Mouse (Mus musculus): ENCODE data around the gene Man1b1. TPM values are rescaled to one million over a fixed set of nuclear protein-coding genes. Genes with fewer than 3 reads are reported as not detected.
A peak's percentile ranks its signal among the peaks of the same experiment; 100 is the strongest.

The Man1b1 gene
- polyA plus RNA-seq, 1 experiment from 2014 or later: 69.5 TPM

- H3K9ac ChIP-seq (ENCODE audit: low read length): no peak overlapping the region
- H3K4me2 ChIP-seq (ENCODE audit: low read length): no peak overlapping the region
- ATAC-seq (no peak), DNase-seq (ENCODE audit: low spot score) (no peak)
- no peak overlapping the region for H3K27ac ChIP-seq (ENCODE audit: low read depth, low read length)
- WGBS: 95% methylated on average over 3 of the region's 3 CpGs
- H3K27me3 ChIP-seq (replicated peaks; ENCODE audit: control insufficient read depth, insufficient read depth, low read length): no peaks in the 10 kb centered on the region
- H3K36me3 ChIP-seq (ENCODE audit: control insufficient read depth, insufficient read depth, low read length): peaks cover 80% of the 10 kb centered on the region
- peaks cover 2% of the 10 kb centered on the region for H3K4me1 ChIP-seq (ENCODE audit: control insufficient read depth, insufficient read depth, low read length)
- H3K4me3 ChIP-seq (ENCODE audit: low read depth, low read length): no peak overlapping the region
- no peaks in the 10 kb centered on the region for H3K9me3 ChIP-seq (replicated peaks; ENCODE audit: control insufficient read depth, low read length)
Measured at GRCm38 (mm10) chr2:25350701-25351100, 18.6 kb downstream of the Man1b1 start.

- Histone ChIP-seq H3K4me3 (ENCODE audit: low read depth, low read length) (no peak overlapping the region), H3K36me3 (ENCODE audit: control insufficient read depth, insufficient read depth, low read length) (peaks cover 45% of the 10 kb centered on the region), H3K4me2 (ENCODE audit: low read length) (no peak overlapping the region), H3K9me3 (replicated peaks; ENCODE audit: control insufficient read depth, low read length) (no peaks in the 10 kb centered on the region), H3K9ac (ENCODE audit: low read length) (no peak overlapping the region), H3K27ac (ENCODE audit: low read depth, low read length) (no peak overlapping the region), H3K4me1 (ENCODE audit: control insufficient read depth, insufficient read depth, low read length) (peaks cover 9% of the 10 kb centered on the region), H3K27me3 (replicated peaks; ENCODE audit: control insufficient read depth, insufficient read depth, low read length) (no peaks in the 10 kb centered on the region)
- DNase-seq (ENCODE audit: low spot score) (no peak), ATAC-seq (no peak)
- WGBS: 91% methylated on average over 6 of the region's 6 CpGs
Measured at GRCm38 (mm10) chr2:25354211-25354610, 22.1 kb downstream of the Man1b1 start.

GRCm38 (mm10) chr2:25355419-25356066, 23.4 kb downstream of the Man1b1 start:
- H3K4me1 ChIP-seq (ENCODE audit: control insufficient read depth, insufficient read depth, low read length): peaks cover 9% of the 10 kb centered on the region
- peak overlapping the region; percentile 94 for H3K4me2 ChIP-seq (ENCODE audit: low read length)
- no peak for ATAC-seq
- H3K27me3 ChIP-seq (replicated peaks; ENCODE audit: control insufficient read depth, insufficient read depth, low read length): no peaks in the 10 kb centered on the region
- WGBS: 39% methylated on average over 18 of the region's 18 CpGs
- H3K4me3 ChIP-seq (ENCODE audit: low read depth, low read length): peak overlapping the region; percentile 52
- no peaks in the 10 kb centered on the region for H3K9me3 ChIP-seq (replicated peaks; ENCODE audit: control insufficient read depth, low read length)
- peaks cover 31% of the 10 kb centered on the region for H3K36me3 ChIP-seq (ENCODE audit: control insufficient read depth, insufficient read depth, low read length)
- no peak for DNase-seq (ENCODE audit: low spot score)
- peak overlapping the region; percentile 64 for H3K9ac ChIP-seq (ENCODE audit: low read length)
- H3K27ac ChIP-seq (ENCODE audit: low read depth, low read length): no peak overlapping the region

GRCm38 (mm10) chr2:25356208-25357079, 24.3 kb downstream of the Man1b1 start, which contains the start of gene Dpp7:
Gene Dpp7 (minus strand): TSS chr2:25356359.
- peak; percentile 89 for ATAC-seq
- H3K9me3 ChIP-seq (replicated peaks; ENCODE audit: control insufficient read depth, low read length): no peaks in the 10 kb centered on the region
- peak; percentile 91 for DNase-seq (ENCODE audit: low spot score)
- H3K9ac ChIP-seq (ENCODE audit: low read length): peak within 1 kb of the TSS; percentile 64
- WGBS: 2% methylated on average over 13 of the region's 13 CpGs
- peak within 1 kb of the TSS; percentile 94 for H3K4me2 ChIP-seq (ENCODE audit: low read length)
- H3K36me3 ChIP-seq (ENCODE audit: control insufficient read depth, insufficient read depth, low read length): peaks cover 22% of the 10 kb centered on the region
- no peaks in the 10 kb centered on the region for H3K27me3 ChIP-seq (replicated peaks; ENCODE audit: control insufficient read depth, insufficient read depth, low read length)
- no peak within 1 kb of the TSS for H3K27ac ChIP-seq (ENCODE audit: low read depth, low read length)
- peaks cover 9% of the 10 kb centered on the region for H3K4me1 ChIP-seq (ENCODE audit: control insufficient read depth, insufficient read depth, low read length)
- peak within 1 kb of the TSS; percentile 52 for H3K4me3 ChIP-seq (ENCODE audit: low read depth, low read length)

GRCm38 (mm10) chr2:25359848-25360247, 27.7 kb downstream of the Man1b1 start:
- WGBS: 82% methylated on average over 4 of the region's 4 CpGs
- H3K4me2 ChIP-seq (ENCODE audit: low read length): no peak overlapping the region
- H3K36me3 ChIP-seq (ENCODE audit: control insufficient read depth, insufficient read depth, low read length): no peaks in the 10 kb centered on the region
- no peak overlapping the region for H3K4me3 ChIP-seq (ENCODE audit: low read depth, low read length)
- peaks cover 9% of the 10 kb centered on the region for H3K27me3 ChIP-seq (replicated peaks; ENCODE audit: control insufficient read depth, insufficient read depth, low read length)
- H3K27ac ChIP-seq (ENCODE audit: low read depth, low read length): no peak overlapping the region
- no peaks in the 10 kb centered on the region for H3K9me3 ChIP-seq (replicated peaks; ENCODE audit: control insufficient read depth, low read length)
- DNase-seq (ENCODE audit: low spot score) (no peak), ATAC-seq (no peak)
- no peak overlapping the region for H3K9ac ChIP-seq (ENCODE audit: low read length)
- peaks cover 9% of the 10 kb centered on the region for H3K4me1 ChIP-seq (ENCODE audit: control insufficient read depth, insufficient read depth, low read length)

- H3K9me3 ChIP-seq (replicated peaks; ENCODE audit: control insufficient read depth, low read length): no peaks in the 10 kb centered on the region
- peaks cover 22% of the 10 kb centered on the region for H3K27me3 ChIP-seq (replicated peaks; ENCODE audit: control insufficient read depth, insufficient read depth, low read length)
- ATAC-seq: no peak
- H3K4me1 ChIP-seq (ENCODE audit: control insufficient read depth, insufficient read depth, low read length): no peaks in the 10 kb centered on the region
- H3K27ac ChIP-seq (ENCODE audit: low read depth, low read length): no peak overlapping the region
- no peak for DNase-seq (ENCODE audit: low spot score)
- H3K36me3 ChIP-seq (ENCODE audit: control insufficient read depth, insufficient read depth, low read length): no peaks in the 10 kb centered on the region
- WGBS: 63% methylated on average over 13 of the region's 13 CpGs
- H3K9ac ChIP-seq (ENCODE audit: low read length): no peak overlapping the region
- H3K4me3 ChIP-seq (ENCODE audit: low read depth, low read length): no peak overlapping the region
- no peak overlapping the region for H3K4me2 ChIP-seq (ENCODE audit: low read length)
Measured at GRCm38 (mm10) chr2:25363478-25364178, 31.5 kb downstream of the Man1b1 start.

GRCm38 (mm10) chr2:25364313-25364712, 32.2 kb downstream of the Man1b1 start:
- WGBS: 88% methylated on average over 4 of the region's 4 CpGs
- no peak overlapping the region for H3K9ac ChIP-seq (ENCODE audit: low read length)
- DNase-seq (ENCODE audit: low spot score) (no peak), ATAC-seq (no peak)
- H3K27me3 ChIP-seq (replicated peaks; ENCODE audit: control insufficient read depth, insufficient read depth, low read length): peaks cover 22% of the 10 kb centered on the region
- no peak overlapping the region for H3K4me3 ChIP-seq (ENCODE audit: low read depth, low read length)
- H3K9me3 ChIP-seq (replicated peaks; ENCODE audit: control insufficient read depth, low read length): no peaks in the 10 kb centered on the region
- peak overlapping the region; percentile 98; the same call in 1 of the 2 replicates for H3K4me2 ChIP-seq (ENCODE audit: low read length)
- H3K36me3 ChIP-seq (ENCODE audit: control insufficient read depth, insufficient read depth, low read length): no peaks in the 10 kb centered on the region
- H3K27ac ChIP-seq (ENCODE audit: low read depth, low read length): no peak overlapping the region
- H3K4me1 ChIP-seq (ENCODE audit: control insufficient read depth, insufficient read depth, low read length): no peaks in the 10 kb centered on the region

GRCm38 (mm10) chr2:25364761-25365090, 32.6 kb downstream of the Man1b1 start:
- ATAC-seq: no peak
- peak overlapping the region; percentile 68; the same call in 1 of the 2 replicates for H3K9ac ChIP-seq (ENCODE audit: low read length)
- no peak for DNase-seq (ENCODE audit: low spot score)
- H3K4me3 ChIP-seq (ENCODE audit: low read depth, low read length): peak overlapping the region; percentile 46
- H3K9me3 ChIP-seq (replicated peaks; ENCODE audit: control insufficient read depth, low read length): no peaks in the 10 kb centered on the region
- no peaks in the 10 kb centered on the region for H3K36me3 ChIP-seq (ENCODE audit: control insufficient read depth, insufficient read depth, low read length)
- H3K4me2 ChIP-seq (ENCODE audit: low read length): peak overlapping the region; percentile 98
- H3K27ac ChIP-seq (ENCODE audit: low read depth, low read length): no peak overlapping the region
- no peaks in the 10 kb centered on the region for H3K4me1 ChIP-seq (ENCODE audit: control insufficient read depth, insufficient read depth, low read length)
- peaks cover 22% of the 10 kb centered on the region for H3K27me3 ChIP-seq (replicated peaks; ENCODE audit: control insufficient read depth, insufficient read depth, low read length)
- 28% methylated on average over 9 of the region's 9 CpGs for WGBS
